Mouse (Mus musculus) layer of hippocampus, adult 18-20 months (tissue): ENCODE measurements around the gene Foxj1. TPM values are rescaled to one million over a fixed set of nuclear protein-coding genes. Genes with fewer than 3 reads are reported as not detected.
A peak's percentile ranks its signal among the peaks of the same experiment; 100 is the strongest.

Experiments used
- DNase-seq, 2 experiments: peaks; one replicate each; pipeline ENCODE4 v3.0.0; 2022; ENCODE audit warnings: low spot score in 2 of 2
- total RNA-seq, 2 experiments: library from RNA; stranded (reverse); gene quantifications; 2 replicates each; pipeline ENCODE4 v1.2.3; 2021

Foxj1 gene
- total RNA-seq, 2 experiments from 2014 or later: 6.2 to 7.5 TPM

GRCm38 (mm10) chr11:116306126-116306982, 28.8 kb downstream of the Foxj1 start:
- DNase-seq: peak; percentile 86 to 91

GRCm38 (mm10) chr11:116305423-116305822, 29.8 kb downstream of the Foxj1 start:
- DNase-seq: no peak

DNA sequence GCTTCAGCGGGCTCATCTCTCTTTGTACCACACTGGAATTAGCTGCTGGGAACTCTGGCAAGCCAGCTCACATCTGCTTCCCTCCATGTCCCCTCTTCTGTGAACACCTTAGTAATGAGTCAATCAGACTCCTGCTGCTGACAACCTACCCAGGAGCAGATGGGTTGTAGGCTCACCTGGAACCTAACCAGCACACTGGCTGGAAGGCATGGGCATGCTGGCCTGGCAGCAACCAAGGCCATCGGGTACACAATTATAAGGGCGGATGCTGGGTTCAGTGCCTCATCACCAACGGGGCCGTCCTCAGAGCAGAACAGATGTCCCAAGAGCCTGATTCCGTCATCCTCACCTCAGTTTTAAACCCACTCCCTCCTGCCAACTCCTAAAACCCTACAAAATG, 36.6 kb downstream of the Foxj1 start:
- DNase-seq: no peak

DNA sequence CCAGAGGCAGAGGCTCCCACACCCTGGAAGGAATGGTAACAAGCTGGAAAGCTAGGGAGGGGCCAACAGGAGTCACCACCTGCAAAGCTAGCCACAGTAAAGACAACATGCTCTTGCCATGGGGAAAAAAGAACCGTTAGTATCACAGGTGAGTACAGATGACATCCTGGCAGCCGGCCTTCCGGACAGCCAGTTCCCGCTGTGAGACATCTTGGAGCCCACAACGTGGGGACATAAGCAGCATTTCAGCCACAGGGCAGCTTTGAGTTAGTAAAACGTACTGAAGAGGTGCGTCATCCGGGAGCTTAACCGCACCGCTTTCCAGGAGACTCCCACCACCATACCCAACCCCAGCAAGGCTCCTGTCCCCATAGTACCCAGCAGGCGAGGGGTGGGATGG, 37.0 kb downstream of the Foxj1 start:
- no peak for DNase-seq

- no peak for DNase-seq
Observed at GRCm38 (mm10) chr11:116297017-116297416, 38.2 kb downstream of the Foxj1 start.

- no peak for DNase-seq
Observed at GRCm38 (mm10) chr11:116296191-116296734, 38.9 kb downstream of the Foxj1 start.

- peak in 1 of 2 experiments; percentile 47 for DNase-seq
Observed at GRCm38 (mm10) chr11:116294319-116294718, 40.9 kb downstream of the Foxj1 start.

- DNase-seq: no peak
Observed at GRCm38 (mm10) chr11:116293538-116294137, 41.6 kb downstream of the Foxj1 start.

GRCm38 (mm10) chr11:116292401-116292800, 42.8 kb downstream of the Foxj1 start:
- DNase-seq: no peak

DNA sequence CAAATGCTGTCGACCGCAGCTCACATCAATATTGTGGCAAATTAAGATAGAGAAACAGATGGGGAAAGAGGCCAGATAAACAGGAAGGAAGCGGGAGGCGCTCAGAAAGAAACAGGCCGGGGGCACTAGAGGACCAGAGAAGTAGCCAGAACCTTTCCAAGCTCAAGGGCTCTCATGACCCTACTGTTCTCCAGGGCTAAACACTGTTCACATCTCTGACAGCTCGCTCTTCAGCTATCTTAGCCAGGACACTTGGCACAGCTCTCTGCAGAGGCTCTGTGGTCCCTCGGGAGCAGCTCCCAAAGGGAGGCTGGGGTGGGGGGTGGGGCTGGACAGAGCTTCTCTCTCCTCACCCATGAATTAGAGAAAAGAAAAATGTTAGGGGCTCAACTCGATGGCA, 44.6 kb downstream of the Foxj1 start:
- no peak for DNase-seq

GRCm38 (mm10) chr11:116287351-116287750, 47.8 kb downstream of the Foxj1 start:
- DNase-seq: no peak

DNA sequence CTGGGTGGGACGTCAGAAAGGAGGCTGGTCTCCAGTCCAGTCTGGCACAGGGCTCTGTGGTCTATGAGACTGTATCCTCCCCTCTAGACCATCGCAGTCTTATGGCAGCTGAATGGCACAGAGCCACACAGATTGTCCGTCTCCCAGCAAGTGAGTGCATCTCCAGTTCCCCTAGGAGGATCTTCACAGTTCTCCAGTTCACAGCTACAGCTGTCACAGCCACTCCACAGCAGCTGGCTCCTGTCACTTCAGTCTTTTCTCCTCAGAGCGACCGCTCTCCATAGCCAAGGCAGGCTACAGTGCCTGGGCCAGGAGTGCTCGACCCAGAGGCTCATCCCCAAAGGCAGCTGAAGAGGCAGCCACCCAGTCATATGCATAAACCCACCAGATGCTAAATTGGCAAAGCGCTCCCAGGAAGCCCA, 49.4 kb downstream of the Foxj1 start:
- no peak for DNase-seq

GRCm38 (mm10) chr11:116283982-116284381, 51.2 kb downstream of the Foxj1 start:
- no peak for DNase-seq

- DNase-seq: no peak
Observed at GRCm38 (mm10) chr11:116282912-116283521, 52.2 kb downstream of the Foxj1 start.

DNA sequence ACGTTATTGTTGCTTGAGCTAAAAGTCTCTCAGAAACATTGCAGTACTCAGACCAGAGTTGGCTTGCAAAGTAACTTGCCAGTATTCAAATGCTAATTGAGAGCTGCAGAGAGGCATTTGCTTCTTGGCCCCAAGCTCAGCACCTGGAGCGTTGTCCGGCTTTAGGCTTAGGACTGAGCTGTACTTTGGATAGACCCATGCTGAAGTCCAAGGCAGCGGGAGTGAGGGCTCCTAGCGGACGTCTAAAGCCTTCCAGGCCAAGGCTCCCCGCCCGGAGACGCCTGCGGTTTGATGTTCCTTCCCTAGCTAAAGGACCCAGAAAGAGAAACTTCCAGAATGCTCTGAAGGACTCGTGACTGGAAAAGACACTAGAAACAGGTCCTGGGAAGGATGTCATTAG, 53.1 kb downstream of the Foxj1 start:
- no peak for DNase-seq

GRCm38 (mm10) chr11:116281671-116282070, 53.5 kb downstream of the Foxj1 start:
- no peak for DNase-seq

DNA sequence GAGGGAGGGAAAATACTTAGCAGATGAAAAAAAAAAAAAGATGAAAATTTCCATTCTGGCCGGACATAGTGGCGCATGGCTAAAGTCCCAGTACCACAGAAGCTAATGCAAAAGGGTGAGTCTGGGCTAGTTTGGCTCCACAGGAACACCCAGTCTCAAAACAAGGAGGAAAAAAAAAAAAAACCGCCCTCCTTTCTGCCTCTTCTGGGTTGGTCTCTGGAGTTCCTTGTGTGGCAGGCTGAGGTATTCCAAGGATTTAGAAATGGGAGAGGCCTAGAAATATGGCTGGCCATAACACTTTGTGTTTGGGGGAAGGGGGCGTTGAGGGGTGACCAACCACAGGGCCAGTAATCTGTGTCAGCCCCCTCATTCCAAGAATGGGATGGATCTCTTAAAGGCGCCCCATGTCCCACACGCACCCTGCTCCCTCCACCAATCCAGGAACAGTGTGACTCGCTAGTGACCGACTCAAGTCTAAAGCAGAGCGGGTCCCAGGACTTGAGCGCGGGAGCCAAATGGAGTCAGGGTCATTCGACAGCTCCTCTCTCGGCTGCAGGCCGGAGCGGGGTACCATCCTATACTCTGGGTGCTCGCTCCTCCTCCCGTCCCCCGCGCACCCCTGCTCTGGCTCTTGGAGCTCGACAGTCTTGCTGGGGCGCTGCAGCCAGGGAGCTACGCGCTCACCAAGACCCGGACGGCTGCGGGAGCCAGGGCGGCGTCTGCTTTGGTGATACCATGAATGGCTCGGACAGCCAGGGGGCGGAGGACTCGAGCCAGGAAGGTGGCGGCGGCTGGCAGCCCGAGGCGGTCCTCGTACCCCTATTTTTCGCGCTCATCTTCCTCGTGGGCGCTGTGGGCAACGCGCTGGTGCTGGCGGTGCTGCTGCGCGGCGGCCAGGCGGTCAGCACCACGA, 54.2 kb downstream of the Foxj1 start, which contains the start of gene Galr2:
Gene Galr2, plus strand, starts transcription at position 189 of the 913 bp plus-strand sequence.
- no peak for DNase-seq
